Mouse (Mus musculus) megakaryocyte, embryonic 14.5 days (primary cell): ENCODE results near the gene Rab35.

Experiments
- FLI1 ChIP-seq: IDR thresholded peaks from 2 replicates; pipeline ENCODE4 v1.6.1; 2012; ENCODE audit warnings: low read length, inconsistent platforms, mixed read lengths
- GATA1 ChIP-seq: IDR thresholded peaks from 3 replicates; pipeline ENCODE4 v1.6.1; 2012; ENCODE audit warnings: mixed read lengths, low read length, inconsistent platforms, borderline replicate concordance

DNA sequence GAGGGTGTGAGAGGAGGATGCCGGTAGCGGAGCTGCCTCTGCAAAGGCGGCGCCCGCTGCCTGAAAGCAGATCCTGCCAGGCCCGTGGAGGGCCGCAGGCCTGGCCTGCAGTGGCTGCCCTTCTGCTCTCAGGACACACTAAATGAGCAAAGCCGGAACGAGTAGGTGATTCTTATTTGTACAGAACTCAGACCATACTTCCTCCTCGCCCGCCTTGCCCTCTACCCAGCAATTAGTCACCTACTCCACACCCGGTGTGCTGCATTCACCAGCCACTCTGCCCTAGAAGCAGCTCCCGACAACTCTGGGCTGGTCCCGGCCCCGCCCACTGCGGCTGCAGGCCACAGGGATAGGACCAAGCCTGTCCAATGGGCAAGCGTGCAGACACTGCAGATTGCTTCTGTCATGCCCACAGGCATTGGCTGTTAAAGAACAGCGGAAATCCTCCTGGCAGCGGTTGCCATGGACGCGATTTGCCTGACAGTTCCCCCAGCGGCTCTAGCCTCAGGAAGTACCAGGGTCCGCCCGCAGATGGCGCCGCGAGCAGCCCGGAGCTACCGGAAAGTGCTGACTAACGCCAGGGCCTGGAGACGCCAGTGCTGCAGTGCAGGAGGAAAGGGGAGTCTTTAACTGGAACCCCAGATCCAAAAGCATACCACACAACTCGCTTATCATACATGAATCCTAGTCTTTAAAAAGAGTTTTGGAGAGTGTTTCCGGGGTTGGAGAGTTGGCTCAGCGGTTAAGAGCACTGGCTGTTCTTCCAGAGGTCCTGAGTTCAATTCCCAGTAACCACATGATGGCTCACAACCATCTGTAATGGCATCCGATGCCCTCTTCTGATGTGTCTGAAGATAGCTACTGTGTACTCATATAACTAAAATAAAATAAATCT is 21.2 kb downstream of the Rab35 start:
- TF ChIP-seq GATA1 (no peak), FLI1 (no peak)
